Mouse (Mus musculus) lung, postnatal 25 days (tissue): ENCODE results near the gene Xirp1.

ENCODE experiments used
- DNase-seq: peaks from one replicate; pipeline ENCODE4 v3.0.0; 2022; ENCODE audit warnings: low spot score

The Xirp1 gene

GRCm38 (mm10) chr9:119970763-119971656 lies 52.4 kb downstream of the Xirp1 start:
- no peak for DNase-seq

GRCm38 (mm10) chr9:119970221-119970620 lies 53.2 kb downstream of the Xirp1 start:
- peak; percentile 76 for DNase-seq

- no peak for DNase-seq
These were observed 53.6 kb downstream of the Xirp1 start for GRCm38 (mm10) chr9:119969811-119970210.

GRCm38 (mm10) chr9:119966221-119966910 lies 57.0 kb downstream of the Xirp1 start:
- no peak for DNase-seq

GRCm38 (mm10) chr9:119965186-119965585 lies 58.2 kb downstream of the Xirp1 start:
- DNase-seq = no peak

GRCm38 (mm10) chr9:119964206-119964605 lies 59.2 kb downstream of the Xirp1 start:
- DNase-seq = peak; percentile 86
